Mouse (Mus musculus): ENCODE results near the gene Rassf8.

Gene Rassf8

GRCm38 (mm10) chr6:145733911-145734310 is 12.6 kb upstream of the Rassf8 start:
- no peak for TF ChIP-seq GATA4 (IDR thresholded peaks at IDR 0.05; ENCODE audit: insufficient replicate concordance, low read length)

GRCm38 (mm10) chr6:145736099-145736498 is 10.4 kb upstream of the Rassf8 start:
- TF ChIP-seq GATA4 (IDR thresholded peaks at IDR 0.05; ENCODE audit: insufficient replicate concordance, low read length) = no peak

GRCm38 (mm10) chr6:145739231-145739630 is 7.3 kb upstream of the Rassf8 start:
- no peak for TF ChIP-seq GATA4 (IDR thresholded peaks at IDR 0.05; ENCODE audit: insufficient replicate concordance, low read length)

GRCm38 (mm10) chr6:145740011-145740410 is 6.5 kb upstream of the Rassf8 start:
- TF ChIP-seq GATA4 (IDR thresholded peaks at IDR 0.05; ENCODE audit: insufficient replicate concordance, low read length) = no peak

DNA sequence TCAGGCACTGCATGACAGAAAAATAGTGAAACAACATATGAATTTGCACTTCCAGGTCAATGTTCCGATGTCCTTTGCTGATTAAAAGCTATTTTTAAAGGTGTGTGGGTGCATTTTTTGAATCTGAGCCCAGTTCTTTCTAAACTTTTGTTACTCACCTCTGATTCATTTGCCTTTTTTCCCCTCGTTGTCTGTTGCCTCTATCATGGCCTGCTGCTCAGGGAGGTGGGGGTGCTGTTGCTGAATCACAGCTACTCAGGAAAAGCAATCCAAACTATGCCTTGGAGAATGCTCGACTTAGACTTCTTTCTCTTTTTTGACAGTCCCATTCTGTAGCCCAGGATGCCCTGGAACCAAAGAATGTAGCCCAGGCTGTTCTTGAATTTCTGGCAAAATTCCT is 1.3 kb upstream of the Rassf8 start:
- TF ChIP-seq GATA4 (IDR thresholded peaks at IDR 0.05; ENCODE audit: insufficient replicate concordance, low read length) = no peak

DNA sequence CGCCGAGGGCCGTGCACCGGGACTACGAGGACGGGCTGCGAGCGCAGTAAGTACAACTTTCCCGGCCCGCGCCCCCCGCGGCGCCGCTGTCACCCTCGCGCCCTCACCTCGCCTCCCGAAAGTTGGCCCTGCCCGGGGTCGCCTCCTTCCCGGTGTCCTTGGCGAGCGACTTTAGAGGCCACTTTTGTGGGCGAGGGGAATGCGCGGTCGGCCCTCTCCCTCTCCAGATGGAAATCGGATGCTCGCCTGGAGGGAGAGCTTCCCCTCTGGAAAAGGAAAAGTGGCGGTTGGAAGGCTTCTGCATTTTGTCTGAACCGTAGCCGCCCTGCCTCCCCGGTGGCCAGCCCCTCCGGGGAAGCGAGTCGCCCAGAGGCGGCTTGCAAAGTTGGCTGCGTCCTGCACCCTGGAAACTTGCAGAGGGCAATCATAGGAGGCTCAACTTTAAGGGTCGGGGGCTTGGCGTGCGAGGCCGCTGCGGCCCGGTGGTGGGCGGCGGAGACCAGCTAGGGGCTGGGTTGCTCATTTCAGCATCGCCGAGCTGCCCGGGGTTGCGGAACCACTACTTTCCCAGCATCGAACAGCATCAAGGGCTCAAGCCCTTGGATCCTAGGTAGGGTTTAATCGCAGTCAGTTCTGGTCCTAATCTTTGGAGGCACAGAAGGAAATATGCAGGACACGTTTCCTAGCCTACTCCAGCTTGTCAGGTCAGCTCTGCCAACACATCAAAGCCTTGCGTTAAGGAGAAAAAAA is 548 bp downstream of the Rassf8 start:
- no peak for TF ChIP-seq GATA4 (IDR thresholded peaks at IDR 0.05; ENCODE audit: insufficient replicate concordance, low read length)

DNA sequence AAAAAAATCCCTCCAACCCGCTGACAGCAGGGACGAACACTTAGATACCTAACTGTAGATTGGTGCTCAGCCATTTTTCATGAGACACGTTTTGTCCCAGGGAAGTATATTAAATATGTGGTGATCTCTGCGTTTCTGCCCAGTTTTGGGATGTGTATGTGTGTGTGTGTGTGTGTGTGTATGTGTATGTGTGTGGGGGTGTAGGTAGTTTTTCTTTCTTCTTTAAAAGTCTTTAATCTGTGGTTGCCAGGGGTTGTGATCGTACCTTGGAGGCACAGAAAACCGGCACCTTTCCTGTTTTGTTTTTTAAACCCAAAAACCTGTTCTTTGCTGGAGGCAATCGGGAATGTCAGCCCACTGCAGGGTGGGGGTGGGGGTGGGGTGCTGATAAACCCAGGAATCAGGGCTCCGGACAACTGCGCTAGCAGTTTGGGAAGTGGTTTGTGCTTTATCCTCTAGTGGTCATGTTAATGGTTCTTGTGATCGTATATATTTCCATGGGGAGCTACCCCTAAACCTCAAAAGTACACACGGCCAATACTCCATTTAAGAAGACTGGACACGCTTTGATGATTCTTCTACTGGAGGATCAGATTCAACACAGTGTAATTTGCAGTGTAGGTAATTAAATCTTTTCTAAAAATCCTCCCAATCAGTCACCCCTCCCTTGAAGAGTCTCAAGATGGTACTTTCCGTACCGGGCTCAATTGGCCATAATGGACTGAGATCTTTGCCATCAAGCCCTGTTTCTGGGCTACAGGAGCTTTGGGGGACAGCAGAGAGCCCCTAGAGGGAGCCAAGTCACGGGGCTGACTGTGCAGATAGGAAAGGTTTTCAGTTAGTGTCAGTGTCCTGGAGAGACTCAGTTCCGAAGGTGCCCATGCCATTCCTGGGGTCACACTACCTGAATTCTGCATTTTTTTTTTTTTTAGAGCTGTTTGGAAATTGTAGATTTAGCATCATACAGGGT is 1.4 kb downstream of the Rassf8 start:
- no peak for TF ChIP-seq GATA4 (IDR thresholded peaks at IDR 0.05; ENCODE audit: insufficient replicate concordance, low read length)

DNA sequence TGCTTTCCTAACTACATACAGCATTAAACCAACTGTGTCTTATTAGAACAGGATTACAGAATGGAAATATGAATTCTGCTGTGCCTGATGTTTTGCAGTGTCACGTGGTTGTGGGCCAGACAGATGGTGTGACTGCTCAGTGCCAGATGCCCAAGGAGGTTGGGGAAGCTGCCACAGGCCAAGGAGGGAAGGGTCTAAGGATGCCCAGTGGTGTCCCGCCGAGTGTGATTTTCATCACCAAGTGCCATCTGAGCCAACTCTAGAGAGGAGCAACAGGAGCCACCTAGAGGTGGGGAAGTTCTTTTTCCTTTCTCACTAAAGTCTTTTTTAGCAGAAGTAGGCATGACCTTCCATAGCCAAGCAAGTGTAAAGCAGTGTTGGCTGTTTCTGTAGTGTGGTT is 3.8 kb downstream of the Rassf8 start:
- TF ChIP-seq GATA4 (IDR thresholded peaks at IDR 0.05; ENCODE audit: insufficient replicate concordance, low read length) = no peak

DNA sequence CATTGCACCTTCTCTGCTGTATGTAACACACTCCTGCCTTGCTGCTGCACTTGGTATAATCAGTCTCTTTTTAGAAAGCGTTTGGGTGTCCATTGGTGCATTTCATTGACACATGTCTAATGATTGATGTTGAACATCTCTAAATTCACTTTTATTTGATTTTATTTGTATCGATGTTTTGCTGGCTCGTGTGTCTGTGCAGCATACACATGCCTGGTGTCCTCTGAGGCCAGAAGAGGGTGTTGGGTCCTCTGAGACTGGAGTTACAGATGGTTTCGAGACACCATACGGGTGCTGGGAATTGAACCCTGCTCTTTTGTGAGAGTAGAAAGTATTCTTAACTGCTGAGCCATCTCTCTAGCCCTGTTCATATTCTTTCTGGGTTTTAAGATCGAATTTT is 6.7 kb downstream of the Rassf8 start:
- no peak for TF ChIP-seq GATA4 (IDR thresholded peaks at IDR 0.05; ENCODE audit: insufficient replicate concordance, low read length)

DNA sequence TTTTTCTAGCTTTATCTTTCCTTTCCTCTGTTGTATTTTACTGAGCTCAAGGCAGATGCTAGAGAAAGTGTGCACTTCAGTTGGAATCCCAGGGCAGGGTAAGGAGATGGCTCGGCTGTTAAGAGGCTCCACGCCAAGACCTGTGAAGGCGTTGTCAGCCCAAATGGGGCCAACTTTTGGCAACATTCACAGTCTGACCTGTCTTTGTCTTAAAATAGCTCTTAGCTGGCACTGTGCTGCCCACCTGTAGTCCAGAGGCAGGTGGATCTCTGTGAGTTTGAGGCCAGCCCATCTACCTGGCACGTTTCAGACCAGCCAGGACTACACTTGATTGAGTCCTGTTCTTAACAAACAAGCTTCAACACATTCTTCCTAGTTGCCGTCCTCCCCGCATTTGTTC is 7.9 kb downstream of the Rassf8 start:
- no peak for TF ChIP-seq GATA4 (IDR thresholded peaks at IDR 0.05; ENCODE audit: insufficient replicate concordance, low read length)

DNA sequence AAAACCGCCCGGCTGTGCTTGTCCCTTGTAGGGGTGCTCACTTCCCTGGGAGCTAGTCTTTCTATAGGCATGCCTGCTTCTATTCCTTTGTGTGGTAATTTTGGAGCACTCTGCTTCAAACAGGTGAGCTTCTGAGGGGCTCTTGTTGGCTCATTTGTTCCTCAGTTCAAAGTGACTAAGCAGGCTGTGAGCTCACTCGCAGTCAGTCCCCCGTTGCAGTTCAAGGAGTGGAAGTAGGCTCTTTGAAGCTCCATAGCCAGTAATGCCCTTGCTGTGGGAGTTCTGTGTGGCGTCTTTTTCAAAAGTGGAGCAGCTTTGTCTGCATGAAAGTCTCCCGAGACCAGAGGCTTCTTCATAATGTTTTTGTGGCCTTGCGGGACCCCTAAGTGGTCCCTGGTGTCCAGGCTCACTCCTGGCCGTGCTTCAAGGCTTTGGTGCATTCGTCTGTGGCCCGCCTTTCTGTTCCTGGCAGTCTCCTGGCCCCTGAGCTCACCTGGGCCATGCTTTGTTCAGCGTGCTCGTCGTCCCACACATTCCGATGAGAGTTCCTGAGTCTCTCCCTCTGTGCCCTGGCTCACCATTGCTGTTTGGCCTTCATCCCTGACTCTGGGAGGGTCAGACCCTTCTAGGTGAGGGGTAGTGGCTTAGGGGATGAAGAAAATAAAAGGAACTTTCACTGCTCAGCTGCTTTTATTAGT is 9.5 kb downstream of the Rassf8 start:
- TF ChIP-seq GATA4 (IDR thresholded peaks at IDR 0.05; ENCODE audit: insufficient replicate concordance, low read length) = no peak

DNA sequence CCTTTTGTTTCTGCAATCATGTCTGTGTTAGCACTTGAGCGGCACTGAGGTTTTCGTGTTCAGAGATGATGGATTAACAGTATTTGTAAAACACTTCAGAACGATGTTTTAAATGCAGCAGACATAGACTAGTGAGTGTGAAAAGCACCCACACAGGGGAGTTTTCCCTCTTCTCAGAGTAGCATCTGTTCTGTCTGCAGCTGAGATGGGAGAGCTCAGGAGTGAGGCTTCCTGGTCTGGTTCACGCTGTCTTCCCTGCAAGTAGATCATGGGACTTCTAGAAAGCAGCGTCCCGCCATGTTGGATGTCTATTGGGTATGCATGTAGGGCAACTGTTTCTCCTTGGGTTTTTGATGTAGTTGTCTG is 10.1 kb downstream of the Rassf8 start:
- TF ChIP-seq GATA4 (IDR thresholded peaks at IDR 0.05; ENCODE audit: insufficient replicate concordance, low read length) = no peak

- TF ChIP-seq GATA4 (IDR thresholded peaks at IDR 0.05; ENCODE audit: insufficient replicate concordance, low read length) = peak; percentile 66; the same call in 1 of the 2 replicates
Observed at GRCm38 (mm10) chr6:145757346-145757745, 10.8 kb downstream of the Rassf8 start.

GRCm38 (mm10) chr6:145758685-145759084 is 12.1 kb downstream of the Rassf8 start:
- TF ChIP-seq GATA4 (IDR thresholded peaks at IDR 0.05; ENCODE audit: insufficient replicate concordance, low read length) = no peak

GRCm38 (mm10) chr6:145759432-145759831 is 12.9 kb downstream of the Rassf8 start:
- no peak for TF ChIP-seq GATA4 (IDR thresholded peaks at IDR 0.05; ENCODE audit: insufficient replicate concordance, low read length)

All from liver, adult (tissue).